Mouse (Mus musculus): ENCODE measurements around the gene Zic1. TPM values are rescaled to one million over a fixed set of nuclear protein-coding genes. Genes with fewer than 3 reads are reported as not detected.

The Zic1 gene
- polyA plus RNA-seq, 1 experiment = not detected

GRCm38 (mm10) chr9:91357321-91357720, 8.3 kb downstream of the Zic1 start:
- H3K4me3 ChIP-seq (ENCODE audit: extremely low read depth, insufficient read depth, insufficient read length) = no peak overlapping the region
- H3K36me3 ChIP-seq (ENCODE audit: control insufficient read depth, insufficient read depth, low read length) = no peaks in the 10 kb centered on the region
- WGBS = 26% methylated on average over 3 of the region's 3 CpGs
- no peak overlapping the region for H3K27ac ChIP-seq (ENCODE audit: insufficient read depth, low read length)
- H3K4me1 ChIP-seq (ENCODE audit: control insufficient read depth, insufficient read depth, insufficient read length) = no peaks in the 10 kb centered on the region
- DNase-seq (ENCODE audit: low read depth in 1 of 2, low spot score in 2 of 2) = no peak
- peaks cover 25% of the 10 kb centered on the region for H3K27me3 ChIP-seq (ENCODE audit: control insufficient read depth, insufficient read depth, low read length)
- TF ChIP-seq POLR2A (IDR thresholded peaks at IDR 0.05; ENCODE audit: low read depth, low read length) (no peak), CTCF (IDR thresholded peaks at IDR 0.05; ENCODE audit: extremely low read depth, insufficient read depth, insufficient read length, insufficient replicate concordance) (no peak)

GRCm38 (mm10) chr9:91356353-91356740, 9.3 kb downstream of the Zic1 start:
- Histone ChIP-seq H3K4me1 (ENCODE audit: control insufficient read depth, insufficient read depth, insufficient read length) (no peaks in the 10 kb centered on the region), H3K4me3 (ENCODE audit: extremely low read depth, insufficient read depth, insufficient read length) (no peak overlapping the region), H3K27ac (ENCODE audit: insufficient read depth, low read length) (no peak overlapping the region), H3K27me3 (ENCODE audit: control insufficient read depth, insufficient read depth, low read length) (peaks cover 18% of the 10 kb centered on the region), H3K36me3 (ENCODE audit: control insufficient read depth, insufficient read depth, low read length) (no peaks in the 10 kb centered on the region)
- 12% methylated on average over 4 of the region's 4 CpGs for WGBS
- DNase-seq (ENCODE audit: low read depth in 1 of 2, low spot score in 2 of 2) = no peak
- TF ChIP-seq POLR2A (IDR thresholded peaks at IDR 0.05; ENCODE audit: low read depth, low read length) = no peak
- TF ChIP-seq CTCF (IDR thresholded peaks at IDR 0.05; ENCODE audit: extremely low read depth, insufficient read depth, insufficient read length, insufficient replicate concordance) = no peak

- WGBS = 4% methylated on average over 33 of the region's 35 CpGs
- no peak overlapping the region for H3K4me3 ChIP-seq (ENCODE audit: extremely low read depth, insufficient read depth, insufficient read length)
- peaks cover 16% of the 10 kb centered on the region for H3K27me3 ChIP-seq (ENCODE audit: control insufficient read depth, insufficient read depth, low read length)
- no peaks in the 10 kb centered on the region for H3K4me1 ChIP-seq (ENCODE audit: control insufficient read depth, insufficient read depth, insufficient read length)
- H3K27ac ChIP-seq (ENCODE audit: insufficient read depth, low read length) = no peak overlapping the region
- TF ChIP-seq POLR2A (IDR thresholded peaks at IDR 0.05; ENCODE audit: low read depth, low read length) (no peak), CTCF (IDR thresholded peaks at IDR 0.05; ENCODE audit: extremely low read depth, insufficient read depth, insufficient read length, insufficient replicate concordance) (no peak)
- H3K36me3 ChIP-seq (ENCODE audit: control insufficient read depth, insufficient read depth, low read length) = no peaks in the 10 kb centered on the region
- no peak for DNase-seq (ENCODE audit: low read depth in 1 of 2, low spot score in 2 of 2)
These were observed 9.8 kb downstream of the Zic1 start for GRCm38 (mm10) chr9:91355629-91356352.

GRCm38 (mm10) chr9:91355270-91355589, 10.4 kb downstream of the Zic1 start:
- H3K27ac ChIP-seq (ENCODE audit: insufficient read depth, low read length) = no peak overlapping the region
- TF ChIP-seq POLR2A (IDR thresholded peaks at IDR 0.05; ENCODE audit: low read depth, low read length) = no peak
- TF ChIP-seq CTCF (IDR thresholded peaks at IDR 0.05; ENCODE audit: extremely low read depth, insufficient read depth, insufficient read length, insufficient replicate concordance) = no peak
- peaks cover 16% of the 10 kb centered on the region for H3K27me3 ChIP-seq (ENCODE audit: control insufficient read depth, insufficient read depth, low read length)
- H3K4me1 ChIP-seq (ENCODE audit: control insufficient read depth, insufficient read depth, insufficient read length) = no peaks in the 10 kb centered on the region
- H3K4me3 ChIP-seq (ENCODE audit: extremely low read depth, insufficient read depth, insufficient read length) = no peak overlapping the region
- no peaks in the 10 kb centered on the region for H3K36me3 ChIP-seq (ENCODE audit: control insufficient read depth, insufficient read depth, low read length)
- 3% methylated on average over 7 of the region's 7 CpGs for WGBS
- DNase-seq (ENCODE audit: low read depth in 1 of 2, low spot score in 2 of 2) = no peak

- TF ChIP-seq POLR2A (IDR thresholded peaks at IDR 0.05; ENCODE audit: low read depth, low read length) (no peak), CTCF (IDR thresholded peaks at IDR 0.05; ENCODE audit: extremely low read depth, insufficient read depth, insufficient read length, insufficient replicate concordance) (no peak)
- Histone ChIP-seq H3K4me3 (ENCODE audit: extremely low read depth, insufficient read depth, insufficient read length) (no peak overlapping the region), H3K27me3 (ENCODE audit: control insufficient read depth, insufficient read depth, low read length) (peaks cover 16% of the 10 kb centered on the region), H3K36me3 (ENCODE audit: control insufficient read depth, insufficient read depth, low read length) (no peaks in the 10 kb centered on the region), H3K27ac (ENCODE audit: insufficient read depth, low read length) (no peak overlapping the region), H3K4me1 (ENCODE audit: control insufficient read depth, insufficient read depth, insufficient read length) (no peaks in the 10 kb centered on the region)
- 22% methylated on average over 22 of the region's 22 CpGs for WGBS
- no peak for DNase-seq (ENCODE audit: low read depth in 1 of 2, low spot score in 2 of 2)
These were observed 11.0 kb downstream of the Zic1 start for GRCm38 (mm10) chr9:91354434-91355269.

- no peak overlapping the region for H3K27ac ChIP-seq (ENCODE audit: insufficient read depth, low read length)
- H3K4me1 ChIP-seq (ENCODE audit: control insufficient read depth, insufficient read depth, insufficient read length) = no peaks in the 10 kb centered on the region
- TF ChIP-seq CTCF (IDR thresholded peaks at IDR 0.05; ENCODE audit: extremely low read depth, insufficient read depth, insufficient read length, insufficient replicate concordance) = no peak
- no peak for DNase-seq (ENCODE audit: low read depth in 1 of 2, low spot score in 2 of 2)
- no peaks in the 10 kb centered on the region for H3K36me3 ChIP-seq (ENCODE audit: control insufficient read depth, insufficient read depth, low read length)
- H3K4me3 ChIP-seq (ENCODE audit: extremely low read depth, insufficient read depth, insufficient read length) = no peak overlapping the region
- WGBS = 16% methylated on average over 37 of the region's 37 CpGs
- peaks cover 13% of the 10 kb centered on the region for H3K27me3 ChIP-seq (ENCODE audit: control insufficient read depth, insufficient read depth, low read length)
These were observed 11.8 kb downstream of the Zic1 start for GRCm38 (mm10) chr9:91353551-91354433.

Data from spleen, adult 2 months (tissue).